Mouse (Mus musculus): ENCODE measurements around the gene Meis3.

Gene Meis3

DNA sequence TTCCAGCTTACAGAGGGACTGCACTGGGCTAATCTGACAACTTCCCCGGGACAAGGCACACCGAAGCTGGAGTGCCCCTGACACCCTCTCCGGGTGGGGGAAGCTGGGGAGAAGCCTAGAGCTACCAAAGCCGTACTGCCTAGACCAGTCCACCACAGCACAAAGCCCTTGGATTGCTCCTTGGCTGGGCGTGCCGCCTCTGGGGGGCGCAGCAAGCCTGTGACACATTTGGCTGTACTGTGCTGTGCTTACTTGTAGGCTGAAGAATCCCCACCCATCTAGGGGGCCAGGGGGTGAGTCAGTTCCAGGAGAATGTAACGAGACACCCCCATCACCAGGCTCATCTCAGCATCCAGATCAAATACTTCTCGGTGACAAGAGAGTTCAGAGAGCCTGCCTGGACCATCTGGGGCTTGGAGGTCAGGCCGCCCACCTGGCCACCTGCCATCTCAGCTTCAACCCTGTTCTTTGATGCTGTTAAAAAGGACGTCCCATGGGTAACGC lies 36.0 kb downstream of the Meis3 start:
- DNase-seq (ENCODE audit: low spot score in 2 of 2) = no peak

DNA sequence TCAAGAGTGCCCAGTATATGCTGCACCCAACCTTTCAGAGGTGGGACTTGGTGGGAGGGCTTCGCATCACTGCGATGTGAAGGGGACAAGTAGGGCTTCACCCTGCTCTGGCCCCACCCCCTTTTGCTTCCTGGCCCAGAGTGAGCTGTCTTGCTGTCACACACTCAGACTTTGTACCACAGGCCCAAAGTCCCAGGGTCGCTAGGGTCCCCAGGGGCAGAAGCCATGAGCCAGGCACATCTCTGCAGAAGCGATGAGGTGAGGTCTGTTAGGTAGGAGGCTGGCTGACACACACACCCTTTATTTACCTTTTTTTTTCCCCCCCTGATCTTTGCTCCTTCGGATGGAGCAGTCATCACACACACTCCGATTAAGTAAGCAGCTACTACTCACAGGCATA lies 38.3 kb downstream of the Meis3 start:
- DNase-seq (ENCODE audit: low spot score in 2 of 2) = no peak

- DNase-seq (ENCODE audit: low spot score in 2 of 2) = no peak
Measured at GRCm38 (mm10) chr7:16213986-16214385, 39.1 kb downstream of the Meis3 start.

DNA sequence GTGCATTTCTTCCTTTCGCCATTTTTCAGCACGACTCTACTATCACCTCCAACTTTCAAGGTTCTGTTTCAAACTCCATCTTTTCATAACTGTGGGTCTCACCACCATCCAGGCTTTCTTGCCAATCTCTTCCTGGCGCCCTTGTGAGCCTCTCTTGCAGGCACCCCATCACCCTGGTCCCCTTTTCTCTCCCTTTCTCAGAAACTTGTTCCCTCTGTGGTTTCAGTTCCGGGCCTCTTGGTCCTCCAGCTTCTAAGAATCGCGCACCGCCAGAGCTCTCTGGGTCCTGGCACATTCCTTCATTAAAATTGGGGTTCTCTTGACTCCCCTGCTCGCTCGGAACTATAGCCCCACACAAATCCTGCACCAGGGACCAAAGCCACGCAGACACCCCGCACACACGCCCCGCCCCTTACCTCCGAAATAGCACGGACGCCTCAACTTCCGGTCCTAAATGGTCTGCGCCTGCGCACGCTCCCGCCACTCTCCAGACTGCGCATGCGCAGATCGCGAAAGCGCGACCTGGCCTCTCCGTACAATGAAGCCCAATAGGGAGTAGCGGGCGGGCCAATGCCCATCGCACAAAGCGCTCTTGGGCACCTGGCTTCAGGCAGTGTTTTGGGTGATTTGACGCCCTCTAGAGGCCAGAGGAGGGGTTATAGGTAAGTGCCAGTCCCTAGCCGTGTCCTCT lies 46.8 kb downstream of the Meis3 start, which contains the start of gene Dhx34:
Dhx34 (minus strand) TSS at position 456 of the 691 bp plus-strand sequence.
- peak; percentile 91 to 96 for DNase-seq (ENCODE audit: low spot score in 2 of 2)

- no peak for DNase-seq (ENCODE audit: low spot score in 2 of 2)
Measured at GRCm38 (mm10) chr7:16229869-16230268, 55.0 kb downstream of the Meis3 start.

All from cerebellum, postnatal 4 days (tissue).